Mouse (Mus musculus) intestine, embryonic 14.5 days (tissue): ENCODE results near the gene Eml4. TPM values are rescaled to one million over a fixed set of nuclear protein-coding genes. Genes with fewer than 3 reads are reported as not detected.

ENCODE experiments used
- ATAC-seq: fragments of 200-750 bp; cut with Nextera tagmentation; replicated peaks from 2 replicates; pipeline ENCODE4 v1.8.0; 2017; ENCODE audit warnings: low read depth, moderate number of reproducible peaks, moderate TSS enrichment, moderate library complexity; ENCODE audit not compliant: low FRiP score, low TSS enrichment
- DNase-seq: peaks from one replicate; pipeline ENCODE4 v3.0.0-alpha.2; 2018; ENCODE audit warnings: low spot score
- H3K27ac ChIP-seq: fragments of 300-500 bp; sonication (generic); 2 replicates; pipeline ENCODE4 v1.5.1; 2014; ENCODE audit warnings: low read depth, mild to moderate bottlenecking, control low read depth
- H3K27me3 ChIP-seq: fragments of 300-500 bp; sonication (generic); replicated peaks from 2 replicates; pipeline ENCODE4 v1.6.1; 2014; ENCODE audit warnings: low read length, control low read depth; ENCODE audit not compliant: control insufficient read depth, insufficient read depth
- H3K36me3 ChIP-seq: fragments of 300-500 bp; sonication (generic); 2 replicates; pipeline ENCODE4 v1.6.1; 2014; ENCODE audit warnings: low read length, control low read depth; ENCODE audit not compliant: control insufficient read depth, insufficient read depth
- H3K4me1 ChIP-seq: fragments of 300-500 bp; sonication (generic); replicated peaks from 2 replicates; pipeline ENCODE4 v1.6.1; 2014; ENCODE audit warnings: low read length, control low read depth, mixed read lengths; ENCODE audit not compliant: control insufficient read depth, insufficient read depth
- H3K4me2 ChIP-seq: fragments of 300-500 bp; sonication (generic); 2 replicates; pipeline ENCODE4 v1.6.1; 2014; ENCODE audit warnings: low read length
- H3K4me3 ChIP-seq: fragments of 300-500 bp; sonication (generic); 2 replicates; pipeline ENCODE4 v1.5.1; 2014; ENCODE audit warnings: low read depth, low read length, control low read depth, mixed read lengths
- H3K9ac ChIP-seq: fragments of 300-500 bp; sonication (generic); 2 replicates; pipeline ENCODE4 v1.6.1; 2014; ENCODE audit warnings: mild to moderate bottlenecking, low read length
- H3K9me3 ChIP-seq: fragments of 300-500 bp; sonication (generic); 2 replicates; pipeline ENCODE4 v1.6.1; 2016; ENCODE audit warnings: low read length, control low read depth; ENCODE audit not compliant: control insufficient read depth
- WGBS: fragments of 180-500 bp; shearing (Covaris S2); extraction: QIAGEN DNeasy Blood & Tissue Kit; methylation state at CpG from one replicate; pipeline ENCODE4 v1.1.7; 2014; 5-methylcytosine and 5-hydroxymethylcytosine counted together
- polyA plus RNA-seq: library from polyadenylated mRNA; unstranded; fragments of >200 nt; fragmentation: Nextera tagmentation; extraction: Ambion mirVana; gene quantifications from 2 replicates; pipeline ENCODE4 v1.2.1, GENCODE M21; 2014

Eml4 gene
- polyA plus RNA-seq, 1 experiment from 2014 or later, result 52.9 TPM

DNA sequence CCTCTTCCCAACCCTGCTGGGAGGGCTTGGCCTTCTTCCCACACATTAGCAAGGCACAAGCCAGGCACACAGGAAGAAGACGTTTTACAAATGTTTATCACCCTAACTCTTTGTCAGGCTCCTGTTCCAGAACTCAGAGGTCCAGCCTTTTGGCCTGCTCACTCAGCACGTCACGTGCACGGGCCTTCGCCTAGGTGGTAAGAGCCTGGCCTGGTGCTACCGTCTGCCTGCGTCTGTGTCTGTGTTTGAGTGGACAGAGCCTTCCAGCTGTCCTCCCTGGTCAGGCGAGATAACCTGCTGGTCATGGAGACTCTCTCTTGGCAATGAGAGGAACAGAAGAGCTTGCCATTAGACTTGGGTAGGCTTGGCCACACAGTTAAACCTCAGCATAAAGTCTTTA, 100.6 kb downstream of the Eml4 start:
- Histone ChIP-seq H3K9me3 (no peaks in the 10 kb centered on the region), H3K9ac (no peak overlapping the region), H3K27ac (no peak overlapping the region), H3K4me3 (no peak overlapping the region), H3K4me1 (no peaks in the 10 kb centered on the region), H3K36me3 (peaks cover 85% of the 10 kb centered on the region), H3K27me3 (no peaks in the 10 kb centered on the region), H3K4me2 (no peak overlapping the region)
- ATAC-seq (no peak), DNase-seq (no peak)
- WGBS, result 84% methylated on average over 8 of the region's 8 CpGs

DNA sequence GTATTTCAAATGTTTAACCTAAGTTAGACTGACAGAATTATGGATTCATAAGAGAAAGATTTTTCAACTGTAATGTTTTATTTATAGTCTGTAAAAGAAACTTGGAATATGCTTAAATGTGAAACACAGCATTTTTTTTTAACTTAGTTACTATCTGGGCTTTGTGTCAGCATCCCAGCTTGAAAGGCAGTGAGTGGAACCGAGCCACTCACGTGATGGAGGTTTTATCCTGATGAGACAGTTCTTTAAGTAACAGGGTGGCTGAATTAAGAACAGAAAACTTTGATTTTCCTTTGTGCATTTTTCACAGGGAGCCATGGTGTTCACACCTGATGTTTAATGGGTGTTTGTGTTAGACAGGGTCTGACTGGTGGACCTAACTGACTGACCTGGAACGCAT, 101.1 kb downstream of the Eml4 start:
- Histone ChIP-seq H3K27ac (no peak overlapping the region), H3K4me2 (no peak overlapping the region), H3K27me3 (no peaks in the 10 kb centered on the region), H3K4me3 (no peak overlapping the region), H3K9me3 (no peaks in the 10 kb centered on the region), H3K4me1 (no peaks in the 10 kb centered on the region), H3K36me3 (peaks cover 87% of the 10 kb centered on the region), H3K9ac (no peak overlapping the region)
- ATAC-seq, result no peak
- no peak for DNase-seq
- WGBS, result 91% methylated on average over 3 of the region's 3 CpGs

DNA sequence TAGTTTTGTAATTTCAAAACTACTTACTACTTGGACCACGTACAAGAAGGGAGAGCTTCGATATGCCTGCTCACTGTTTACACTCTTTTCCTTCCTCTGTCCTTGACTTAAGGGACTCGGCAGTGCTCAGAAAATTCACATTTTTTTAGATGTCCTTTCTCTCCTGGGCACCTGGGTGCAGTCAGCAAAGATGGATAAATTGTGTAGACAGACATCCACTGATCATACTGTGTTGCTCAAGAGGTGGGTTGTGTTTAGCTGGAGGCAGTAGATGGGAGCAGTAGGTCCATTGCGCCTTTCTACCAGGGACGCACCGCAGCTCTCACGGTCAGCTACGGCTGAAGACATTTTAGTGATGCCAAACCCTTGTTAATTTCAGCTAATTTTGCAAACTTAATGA, 101.7 kb downstream of the Eml4 start:
- no peak overlapping the region for H3K9ac ChIP-seq
- no peak overlapping the region for H3K4me2 ChIP-seq
- H3K36me3 ChIP-seq, result peaks cover 92% of the 10 kb centered on the region
- 92% methylated on average over 8 of the region's 8 CpGs for WGBS
- no peaks in the 10 kb centered on the region for H3K27me3 ChIP-seq
- H3K27ac ChIP-seq, result no peak overlapping the region
- ATAC-seq (no peak), DNase-seq (no peak)
- no peaks in the 10 kb centered on the region for H3K4me1 ChIP-seq
- H3K4me3 ChIP-seq, result no peak overlapping the region
- no peaks in the 10 kb centered on the region for H3K9me3 ChIP-seq

DNA sequence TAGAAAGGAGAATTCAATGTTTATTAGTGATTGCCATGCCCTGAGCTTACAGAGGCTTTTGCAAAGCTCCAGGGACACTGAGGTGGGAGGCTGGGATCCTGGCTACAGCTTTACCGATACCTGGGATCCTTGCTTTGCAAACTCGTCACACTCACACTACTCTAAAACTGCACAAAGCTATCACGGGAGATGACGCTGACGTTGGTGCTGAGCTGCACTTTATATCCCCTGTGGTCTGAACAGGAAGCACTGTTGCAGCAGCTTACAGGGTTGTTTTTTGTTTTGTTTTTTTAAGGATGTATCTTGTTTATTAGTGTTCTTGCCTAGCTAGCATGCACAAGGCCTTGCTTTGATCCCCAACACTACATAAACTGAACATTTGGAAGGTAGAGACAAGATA, 102.9 kb downstream of the Eml4 start:
- H3K36me3 ChIP-seq, result peaks cover 93% of the 10 kb centered on the region
- no peak for DNase-seq
- no peaks in the 10 kb centered on the region for H3K9me3 ChIP-seq
- no peak overlapping the region for H3K27ac ChIP-seq
- no peak overlapping the region for H3K9ac ChIP-seq
- no peaks in the 10 kb centered on the region for H3K27me3 ChIP-seq
- ATAC-seq, result no peak
- H3K4me2 ChIP-seq, result no peak overlapping the region
- no peaks in the 10 kb centered on the region for H3K4me1 ChIP-seq
- no peak overlapping the region for H3K4me3 ChIP-seq
- WGBS, result 86% methylated on average over 5 of the region's 5 CpGs

DNA sequence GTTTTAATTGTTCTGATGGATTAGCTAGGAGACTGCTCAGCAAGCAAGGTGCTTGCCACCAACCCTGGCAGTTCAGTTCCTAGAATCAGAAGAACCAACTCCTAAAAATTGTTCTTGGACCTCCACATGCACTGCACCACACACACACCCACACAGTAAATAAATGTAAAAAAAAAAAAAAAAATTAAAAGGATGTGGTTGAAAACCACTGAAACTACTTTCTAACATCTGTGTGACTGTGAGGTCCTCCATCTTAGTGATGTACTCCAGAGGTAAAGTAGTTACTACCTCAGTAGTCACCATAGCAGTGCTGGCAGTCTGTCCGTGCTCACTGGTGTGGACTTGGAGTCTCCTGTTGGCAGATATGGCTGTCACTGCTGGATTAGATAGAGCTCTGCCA, 106.5 kb downstream of the Eml4 start:
- peak; percentile 40 for DNase-seq
- Histone ChIP-seq H3K9me3 (no peaks in the 10 kb centered on the region), H3K36me3 (peaks cover 84% of the 10 kb centered on the region), H3K4me1 (no peaks in the 10 kb centered on the region), H3K9ac (no peak overlapping the region), H3K27ac (no peak overlapping the region), H3K27me3 (no peaks in the 10 kb centered on the region), H3K4me2 (no peak overlapping the region), H3K4me3 (no peak overlapping the region)
- WGBS, result 91% methylated on average over 1 of the region's 1 CpGs
- ATAC-seq, result no peak

DNA sequence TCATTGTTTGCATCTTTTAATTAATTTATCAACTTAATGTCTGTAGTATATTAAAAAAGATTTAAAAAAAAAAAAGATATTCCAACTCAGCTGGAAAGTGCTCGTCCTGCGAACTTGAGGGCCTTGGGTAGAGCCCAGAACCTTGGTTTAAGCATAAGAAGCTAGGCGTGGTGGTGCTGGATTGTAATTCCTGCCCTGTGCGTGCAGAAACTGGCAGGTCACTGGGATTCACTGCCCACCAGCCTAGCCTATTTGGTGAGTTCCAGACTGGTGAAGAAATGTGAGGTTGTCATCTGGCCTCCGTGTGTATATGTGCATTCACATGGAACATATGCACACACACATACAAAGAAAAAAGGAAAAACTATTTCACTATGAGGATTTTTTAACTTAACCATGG, 115.2 kb downstream of the Eml4 start:
- Histone ChIP-seq H3K27me3 (no peaks in the 10 kb centered on the region), H3K9me3 (no peaks in the 10 kb centered on the region), H3K27ac (no peak overlapping the region), H3K4me2 (no peak overlapping the region), H3K4me3 (no peak overlapping the region), H3K9ac (no peak overlapping the region), H3K36me3 (peaks cover 71% of the 10 kb centered on the region), H3K4me1 (no peaks in the 10 kb centered on the region)
- WGBS, result 92% methylated on average over 5 of the region's 5 CpGs
- ATAC-seq (no peak), DNase-seq (no peak)

DNA sequence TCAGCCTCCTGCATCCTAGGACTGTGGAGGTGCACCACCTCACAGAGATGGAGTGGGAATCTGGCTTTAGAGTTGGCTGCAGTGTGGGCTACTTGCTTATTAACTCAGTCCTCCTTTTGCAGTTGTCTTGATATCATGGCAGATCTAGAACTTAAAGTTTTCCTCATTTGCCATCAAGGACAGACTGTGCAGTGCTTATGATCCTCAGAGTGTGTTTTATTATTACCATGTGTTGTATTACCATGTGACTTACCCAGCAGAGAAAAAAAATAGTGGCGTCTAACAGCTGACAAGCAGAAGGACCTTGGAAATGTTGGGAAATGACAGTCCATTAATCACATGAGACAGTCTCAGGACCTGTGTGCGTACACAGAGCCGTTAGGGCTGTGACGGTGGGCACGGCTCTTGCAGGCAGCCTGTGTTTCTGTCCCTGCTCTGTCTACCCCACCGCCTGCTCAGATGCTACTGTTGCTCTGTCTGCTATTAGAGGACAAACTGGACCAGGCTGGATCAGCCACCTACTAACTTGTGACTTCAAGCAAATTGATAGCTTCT, 116.0 kb downstream of the Eml4 start:
- no peaks in the 10 kb centered on the region for H3K9me3 ChIP-seq
- H3K9ac ChIP-seq, result no peak overlapping the region
- 59% methylated on average over 6 of the region's 6 CpGs for WGBS
- H3K4me2 ChIP-seq, result no peak overlapping the region
- H3K4me1 ChIP-seq, result no peaks in the 10 kb centered on the region
- DNase-seq (no peak), ATAC-seq (no peak)
- H3K27ac ChIP-seq, result no peak overlapping the region
- no peaks in the 10 kb centered on the region for H3K27me3 ChIP-seq
- no peak overlapping the region for H3K4me3 ChIP-seq
- peaks cover 69% of the 10 kb centered on the region for H3K36me3 ChIP-seq

DNA sequence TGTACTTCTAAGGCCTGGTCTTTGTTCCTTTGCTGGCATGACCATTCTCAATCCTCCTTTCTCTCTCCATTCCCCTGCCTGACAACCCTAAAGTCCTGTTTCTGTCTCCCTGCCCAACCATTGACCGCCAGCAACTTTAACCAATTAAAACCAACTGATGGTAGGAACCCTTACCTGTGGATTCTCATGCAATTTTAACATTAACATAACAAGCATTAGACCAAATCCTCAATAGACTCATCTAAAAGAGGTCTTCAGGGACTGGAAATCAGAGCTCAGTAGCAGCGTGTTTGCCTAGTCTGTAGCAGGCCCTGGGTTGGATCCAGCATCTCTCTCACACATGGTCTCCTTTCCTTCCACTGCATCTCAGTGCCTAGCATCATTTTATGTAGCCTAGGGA, 118.9 kb downstream of the Eml4 start:
- Histone ChIP-seq H3K27me3 (no peaks in the 10 kb centered on the region), H3K36me3 (peaks cover 70% of the 10 kb centered on the region)
- WGBS, result 94% methylated on average over 2 of the region's 2 CpGs

DNA sequence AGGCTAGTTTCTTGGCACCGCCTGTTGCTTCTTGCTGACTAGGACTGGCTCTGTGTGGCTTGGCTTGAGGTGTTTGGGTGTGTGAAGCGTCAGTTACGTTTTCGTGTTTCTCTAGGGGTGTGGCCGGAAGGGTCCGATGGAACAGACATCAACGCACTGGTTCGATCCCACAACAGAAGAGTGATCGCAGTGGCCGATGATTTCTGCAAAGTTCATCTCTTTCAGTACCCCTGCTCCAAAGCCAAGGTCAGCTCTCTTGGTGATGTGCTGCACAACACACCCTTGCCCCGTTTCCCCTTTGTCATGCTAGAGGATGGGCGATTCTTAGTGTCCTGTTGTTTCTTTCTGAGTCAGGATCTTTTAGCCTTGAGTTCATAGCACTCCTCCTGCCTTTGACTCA, 126.4 kb downstream of the Eml4 start:
- WGBS, result 95% methylated on average over 12 of the region's 12 CpGs
- Histone ChIP-seq H3K9ac (no peak overlapping the region), H3K27ac (no peak overlapping the region), H3K4me3 (no peak overlapping the region), H3K36me3 (peaks cover 94% of the 10 kb centered on the region), H3K9me3 (no peaks in the 10 kb centered on the region), H3K27me3 (no peaks in the 10 kb centered on the region), H3K4me2 (no peak overlapping the region), H3K4me1 (no peaks in the 10 kb centered on the region)
- no peak for DNase-seq
- no peak for ATAC-seq

More for the DNA sequence above, 118.9 kb downstream of the Eml4 start:
- ATAC-seq (no peak), DNase-seq (no peak)
- Histone ChIP-seq H3K4me1 (no peaks in the 10 kb centered on the region), H3K9ac (no peak overlapping the region), H3K9me3 (no peaks in the 10 kb centered on the region), H3K4me3 (no peak overlapping the region), H3K4me2 (no peak overlapping the region), H3K27ac (no peak overlapping the region)
